Mouse (Mus musculus) mouse embryonic stem cell (cell line): ENCODE measurements at regions not wholly inside any gene's neighbourhood (a gene's known extent, or its start where the extent isn't known, plus 50 kb on each side); places are given as distances from the start of the nearest gene placed in this dataset.

Source experiments
- in situ Hi-C, 2 experiments: fragments of 300-500 bp; cut with MboI; formaldehyde crosslinking; loops; 1 replicate in 1 of 2; 3 replicates in 1 of 2; pipeline ENCODE4 v1.14.3; 2019 to 2020; ENCODE audit warnings: low sequenced_read_pairs in 2 of 2, low pct_unique_long_range_greater_than_20kb in 1 of 2, mixed read lengths in 1 of 2; ENCODE audit not compliant: unreplicated experiment in 1 of 2

DNA sequence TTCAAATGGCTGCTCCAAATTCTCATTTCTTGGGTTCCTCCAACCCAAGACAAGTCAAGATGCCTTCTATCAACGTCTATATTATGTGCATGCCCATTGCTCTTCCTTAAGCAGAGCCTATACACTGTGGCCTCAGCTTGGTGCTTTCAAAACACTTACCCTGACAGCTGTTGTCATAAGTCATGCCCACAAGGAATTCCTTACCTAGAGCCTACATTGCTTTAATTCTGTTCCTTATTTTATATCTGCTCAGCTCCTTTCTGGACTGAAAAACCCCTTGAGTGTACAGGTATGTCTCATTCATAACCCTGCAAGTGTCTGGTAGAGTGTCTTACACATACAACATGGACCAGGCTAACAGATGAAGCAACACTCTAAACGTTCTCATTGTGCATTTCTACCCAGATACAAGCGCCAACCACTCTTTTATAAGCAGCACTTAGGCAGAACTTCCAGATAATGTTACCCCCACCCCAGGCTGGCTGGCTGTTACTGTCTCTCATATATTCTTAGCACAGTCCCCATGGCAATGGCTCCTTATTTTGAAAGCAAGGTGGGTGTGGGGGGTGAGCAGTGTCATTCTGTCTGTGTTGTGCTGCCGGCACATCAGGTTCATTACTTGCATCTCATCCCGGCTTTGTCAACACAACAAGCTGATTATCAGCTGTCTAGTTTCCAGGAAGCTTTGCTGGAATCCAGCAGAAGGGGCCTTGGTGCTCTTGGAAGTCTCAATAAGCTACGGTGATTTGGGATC lies 176.6 kb downstream of the Ifng start:
- in situ Hi-C loops, result loop anchor here in 1 of 2 experiments (25.0 kb wide), 1 partner anchor 545 kb away; no protein-coding TSS in a partner anchor

DNA sequence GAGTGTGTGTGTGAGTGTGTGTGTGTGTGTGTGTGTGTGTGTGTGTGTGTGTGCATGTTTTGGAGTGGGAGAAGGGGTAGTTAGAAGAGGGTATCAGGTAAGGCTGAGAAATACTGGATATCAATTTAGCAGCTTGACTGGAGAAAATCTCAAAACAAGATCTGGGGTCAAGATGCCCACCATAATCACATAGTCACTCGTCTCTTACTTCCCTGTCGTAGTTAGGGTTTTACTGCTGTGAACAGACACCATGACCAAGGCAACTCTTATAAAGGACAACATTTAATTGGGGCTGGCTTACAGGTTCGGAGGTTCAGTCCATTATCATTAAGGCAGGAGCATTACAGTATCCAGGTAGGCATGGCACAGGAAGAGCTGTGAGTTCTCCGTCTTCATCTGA lies 177.4 kb downstream of the Ifng start:
- in situ Hi-C loops, result loop anchor here in 1 of 2 experiments (25.0 kb wide), 1 partner anchor 544 kb away; no protein-coding TSS in a partner anchor

DNA sequence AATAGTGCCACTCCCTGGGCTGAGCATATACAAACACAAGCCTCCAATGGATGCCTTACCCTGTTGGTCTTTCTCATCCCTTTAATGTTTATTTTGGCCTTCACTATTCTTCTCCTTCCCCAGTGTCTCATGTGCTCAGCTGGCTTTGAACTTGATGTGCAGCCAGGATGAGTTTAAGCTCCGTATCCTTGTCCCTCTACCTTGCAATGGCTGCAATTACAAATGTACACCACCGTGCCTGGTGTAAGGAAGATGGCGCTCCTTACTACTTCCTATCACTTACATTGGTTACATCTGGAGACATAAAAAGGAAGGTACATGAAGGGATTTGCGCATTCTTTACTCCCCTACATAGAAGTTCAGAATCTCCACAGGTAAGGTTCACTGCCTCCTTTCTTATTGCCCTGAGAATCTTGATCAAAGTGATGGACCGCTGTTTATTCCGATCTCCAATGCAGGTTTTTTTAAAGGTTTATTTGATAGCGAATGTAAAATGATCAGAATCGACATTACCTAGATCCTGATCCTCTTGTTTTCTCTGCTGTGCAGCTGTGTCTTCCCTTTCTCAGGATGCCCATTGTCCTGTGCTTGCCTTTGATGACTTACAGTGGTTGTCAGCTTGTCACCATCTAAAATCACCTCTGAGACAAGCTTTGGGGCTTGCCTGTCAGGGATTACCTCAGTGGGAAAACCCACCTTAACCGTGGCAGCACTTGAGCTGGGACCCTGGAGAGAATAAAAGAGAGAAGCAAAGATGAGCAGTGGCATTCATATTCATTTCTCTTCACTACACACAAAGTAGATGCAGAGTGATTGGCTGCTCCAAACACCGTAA lies 178.1 kb downstream of the Ifng start:
- in situ Hi-C loops, result loop anchor here in 1 of 2 experiments (25.0 kb wide), 1 partner anchor 543 kb away; no protein-coding TSS in a partner anchor

DNA sequence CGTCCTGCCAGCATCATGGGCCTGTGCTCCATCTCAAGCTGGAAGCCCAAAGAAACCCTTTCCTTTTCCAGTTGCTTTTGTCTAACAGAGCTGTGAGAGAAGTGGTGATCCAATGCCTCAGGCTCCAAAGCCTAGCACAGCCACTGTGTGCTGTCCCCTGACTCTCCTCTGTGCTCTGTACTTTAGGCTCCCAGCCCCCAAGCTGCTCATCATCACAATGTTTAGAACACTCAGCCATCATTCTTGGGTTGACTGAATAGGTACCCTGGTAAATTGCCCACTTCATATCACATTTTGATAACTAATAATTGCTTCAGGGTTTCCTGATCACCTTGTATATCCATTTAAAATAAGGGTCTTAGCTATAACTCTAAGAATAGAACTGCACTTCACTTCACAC lies 178.8 kb downstream of the Ifng start:
- in situ Hi-C loops, result loop anchor here in 1 of 2 experiments (25.0 kb wide), 1 partner anchor 543 kb away; no protein-coding TSS in a partner anchor

DNA sequence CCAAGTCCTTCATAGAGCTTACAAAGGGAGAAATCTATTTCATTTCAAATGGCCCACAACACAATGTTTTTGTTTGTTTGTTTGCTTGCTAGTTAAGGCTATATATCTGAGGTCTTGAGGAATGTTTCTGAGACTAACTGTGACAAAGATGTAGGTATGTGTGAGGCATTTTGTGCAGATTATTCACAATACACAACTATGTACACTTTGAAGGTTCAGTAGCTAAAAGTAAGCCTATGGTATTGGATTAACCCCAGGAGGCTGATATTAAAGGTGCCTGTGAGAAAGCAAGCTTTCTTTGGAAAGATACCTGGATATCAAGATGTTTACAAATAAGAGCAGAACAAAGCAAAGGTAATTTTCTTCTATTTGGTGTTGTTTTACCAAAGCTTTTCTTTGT lies 179.8 kb downstream of the Ifng start:
- in situ Hi-C loops, result loop anchor here in 1 of 2 experiments (25.0 kb wide), 1 partner anchor 542 kb away; no protein-coding TSS in a partner anchor

DNA sequence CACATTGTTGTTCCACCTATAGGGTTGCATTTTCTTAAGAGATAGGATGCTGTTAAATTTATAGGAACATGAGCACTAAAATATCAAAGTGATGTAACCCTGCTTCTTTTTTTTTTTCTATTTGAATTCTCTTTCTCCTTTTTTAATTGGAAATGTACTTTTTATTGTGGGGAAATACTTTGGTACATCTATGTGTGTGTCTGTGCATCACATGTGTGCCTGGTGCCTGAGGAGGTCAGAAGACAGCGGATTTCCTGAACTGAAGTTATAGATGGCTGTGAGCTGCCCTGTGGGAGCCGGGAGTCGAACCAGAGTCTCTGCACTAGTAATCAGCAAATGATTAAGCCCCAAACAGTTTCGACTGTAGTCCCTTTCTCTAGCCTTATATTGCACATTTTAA lies 180.7 kb downstream of the Ifng start:
- in situ Hi-C loops, result loop anchor here in 1 of 2 experiments (25.0 kb wide), 1 partner anchor 541 kb away; no protein-coding TSS in a partner anchor

DNA sequence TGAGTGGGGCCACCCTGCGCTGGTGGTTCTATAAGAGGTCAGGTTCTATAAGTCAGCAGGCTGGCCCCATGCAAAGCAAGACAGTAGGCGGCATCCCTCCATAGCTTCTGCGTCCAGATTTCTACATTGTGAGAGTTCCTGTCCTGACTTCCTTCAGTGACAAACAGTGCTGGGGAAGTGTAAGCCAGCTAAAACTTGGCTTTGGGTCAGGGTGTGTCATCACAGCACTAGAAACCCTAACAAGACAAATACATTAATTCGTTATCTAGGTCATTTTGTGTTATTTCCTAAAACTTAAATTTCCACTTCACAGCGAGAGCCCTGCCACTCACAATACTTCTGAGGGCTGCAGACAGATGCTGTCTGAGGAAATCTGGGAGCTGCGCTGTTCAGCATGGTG lies 181.3 kb downstream of the Ifng start:
- in situ Hi-C loops, result loop anchor here in 1 of 2 experiments (25.0 kb wide), 1 partner anchor 540 kb away; no protein-coding TSS in a partner anchor

DNA sequence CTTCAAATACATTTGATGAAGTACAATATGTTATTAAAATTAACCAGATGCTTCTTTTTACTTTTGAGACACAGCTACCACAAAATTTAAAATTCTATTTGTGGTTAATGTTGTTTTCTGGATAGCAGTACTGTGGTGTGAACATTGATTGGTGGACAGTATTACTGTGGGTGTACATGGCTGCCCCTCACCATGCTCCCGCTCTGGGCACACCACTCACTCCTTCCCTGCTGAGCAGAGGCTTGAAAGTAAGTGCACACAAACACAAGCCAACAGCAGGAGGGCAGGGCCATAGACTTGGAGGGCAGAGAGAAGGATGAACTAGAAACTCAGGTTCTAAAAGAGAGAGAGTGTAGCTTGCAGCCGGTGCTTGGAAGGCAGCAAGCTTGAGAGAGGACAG lies 182.1 kb downstream of the Ifng start:
- in situ Hi-C loops, result loop anchor here in 1 of 2 experiments (25.0 kb wide), 1 partner anchor 539 kb away; no protein-coding TSS in a partner anchor

DNA sequence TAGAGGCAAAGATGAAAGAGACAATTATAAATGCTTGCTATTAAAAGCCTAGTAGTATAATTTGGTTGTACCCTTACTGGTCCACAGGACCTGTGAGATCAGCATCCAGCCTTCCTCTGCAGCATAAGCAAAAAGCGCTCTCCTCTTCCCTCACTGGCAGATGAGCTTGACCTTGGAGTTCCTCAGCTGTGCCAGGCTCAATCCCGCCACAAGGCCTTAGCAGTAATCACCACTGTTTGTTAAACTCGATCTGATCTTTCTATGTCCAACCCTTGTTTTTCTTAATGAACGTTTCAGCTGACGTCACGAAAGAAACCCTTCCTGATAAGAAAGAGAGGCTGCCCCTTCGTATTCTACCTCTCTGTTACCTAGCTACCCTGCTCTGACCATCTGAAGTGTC lies 183.5 kb downstream of the Ifng start:
- in situ Hi-C loops, result loop anchor here in 1 of 2 experiments (25.0 kb wide), 1 partner anchor 538 kb away; no protein-coding TSS in a partner anchor

DNA sequence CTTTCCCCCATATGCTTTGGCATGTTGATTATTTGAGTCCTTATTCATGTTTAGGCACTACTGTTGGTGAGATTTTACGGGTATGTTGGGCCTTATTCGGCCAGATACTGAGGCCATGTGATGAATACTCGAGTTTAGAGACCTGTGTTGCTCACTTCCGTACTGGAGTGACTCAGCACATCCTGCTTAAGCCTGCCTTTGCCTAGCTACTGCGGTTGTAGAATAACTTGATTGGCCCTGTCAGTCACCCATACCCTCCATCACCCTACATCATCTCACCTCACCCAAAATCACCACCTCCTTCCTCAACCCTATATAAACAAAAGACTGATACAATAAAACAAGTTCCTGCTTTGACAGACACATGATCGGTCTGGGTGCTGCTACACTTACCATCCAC lies 187.2 kb downstream of the Ifng start:
- in situ Hi-C loops, result no loop called here

DNA sequence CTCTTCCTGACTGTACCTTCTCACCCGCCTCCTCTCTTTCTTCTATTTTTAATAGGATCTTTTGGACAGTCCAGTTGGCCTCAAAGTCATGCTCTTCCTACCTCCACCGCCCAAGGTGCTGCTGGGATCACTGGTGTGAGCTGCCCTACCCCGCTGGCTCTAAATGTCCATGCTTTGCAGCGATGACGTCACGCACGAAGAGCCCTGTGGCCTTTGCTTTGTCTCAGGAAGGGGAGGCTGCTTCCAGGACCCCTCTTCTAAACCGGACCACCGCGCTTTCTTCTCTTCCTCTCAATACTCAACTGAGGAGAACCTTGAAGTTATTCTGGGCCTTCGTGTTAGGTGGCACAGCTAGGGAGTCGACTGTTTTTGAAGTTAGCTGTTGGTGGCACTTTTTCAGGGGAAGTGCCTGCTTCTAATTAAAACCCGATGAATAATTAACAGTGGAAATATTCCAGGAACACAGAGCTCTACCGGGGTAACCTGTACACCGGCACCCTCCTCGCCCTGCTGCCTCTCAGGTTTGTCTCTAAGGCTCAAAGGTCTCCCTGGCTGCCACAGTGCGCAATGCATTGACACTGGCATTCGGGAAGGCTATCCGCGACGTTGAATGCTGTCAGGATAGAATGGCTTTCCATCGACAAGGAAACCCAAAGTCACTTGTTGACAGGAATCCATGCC lies 188.7 kb downstream of the Ifng start:
- in situ Hi-C loops, result no loop called here

DNA sequence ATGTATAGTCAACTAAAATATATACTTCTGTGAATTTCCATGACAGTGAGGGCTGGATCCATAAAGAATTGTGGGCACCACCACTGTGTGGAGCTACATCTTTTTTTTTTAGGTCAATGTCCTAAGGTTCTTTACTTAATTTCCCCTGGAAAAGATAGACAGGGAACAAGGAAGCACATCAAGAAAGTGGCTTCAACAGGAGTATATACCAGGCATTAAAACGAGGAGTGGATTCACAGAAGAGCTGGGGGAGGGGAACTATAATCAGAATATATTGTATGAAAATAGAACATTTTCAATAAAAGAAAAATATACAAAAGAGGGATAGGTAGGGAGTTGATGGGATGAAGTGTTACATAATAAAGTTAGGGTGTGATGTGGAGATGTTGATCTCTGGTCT lies 190.9 kb downstream of the Ifng start:
- in situ Hi-C loops, result no loop called here

DNA sequence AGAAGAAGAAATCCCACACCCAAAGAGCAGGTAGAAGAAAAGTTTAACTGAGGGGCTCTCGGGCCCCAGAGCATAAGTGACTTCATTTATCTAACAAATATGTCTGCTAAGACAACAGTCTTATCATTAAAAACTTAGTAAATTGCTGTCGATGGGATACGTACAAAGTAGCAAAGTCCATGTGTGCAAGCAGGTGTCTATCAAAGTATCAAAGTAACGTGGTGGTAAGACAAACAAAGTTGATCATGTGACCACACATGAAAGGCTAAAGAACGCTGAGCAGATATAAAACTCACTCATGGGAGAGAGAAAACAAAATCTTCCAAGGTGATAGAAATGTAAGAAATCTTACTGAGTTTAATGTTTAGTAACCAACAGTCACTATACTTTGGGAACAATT lies 191.3 kb downstream of the Ifng start:
- in situ Hi-C loops, result no loop called here

DNA sequence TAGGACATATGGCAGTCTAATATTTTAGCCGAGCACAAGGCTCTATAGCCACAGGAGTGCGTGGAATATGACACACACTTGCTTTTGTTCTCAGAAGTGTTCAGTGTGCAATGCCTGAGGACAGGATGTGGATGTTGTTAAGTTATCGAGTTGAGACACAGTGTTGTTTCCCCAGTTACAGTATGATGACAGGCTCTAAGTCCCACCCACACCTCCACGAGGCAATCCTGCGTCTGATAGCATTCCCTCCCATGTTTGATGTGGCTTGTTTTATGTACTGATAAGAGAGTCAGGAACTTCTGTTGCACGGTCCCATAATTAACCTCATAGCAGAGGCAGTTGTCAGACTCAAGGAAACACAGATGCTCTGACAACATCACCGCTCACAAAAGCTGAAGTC lies 192.6 kb downstream of the Ifng start:
- in situ Hi-C loops, result no loop called here

DNA sequence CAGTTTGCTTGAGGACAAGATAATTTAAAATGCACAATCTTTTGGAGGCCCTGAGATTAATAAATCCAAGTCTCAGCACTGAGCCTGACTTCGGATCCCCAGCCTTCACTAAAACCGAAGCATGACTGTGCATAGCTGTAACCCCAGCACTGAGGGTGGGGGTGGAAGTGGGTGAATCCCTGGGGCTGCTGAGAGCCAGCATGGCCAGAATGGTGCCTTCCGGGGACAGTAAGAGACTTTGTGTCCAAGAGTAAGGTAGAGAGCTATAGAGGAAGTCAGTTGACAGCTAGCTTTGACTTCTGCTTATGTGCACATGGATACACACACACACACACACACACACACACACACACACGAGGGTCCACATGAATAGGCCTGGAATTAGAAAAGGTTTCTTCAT lies 198.3 kb downstream of the Ifng start:
- in situ Hi-C loops, result no loop called here

DNA sequence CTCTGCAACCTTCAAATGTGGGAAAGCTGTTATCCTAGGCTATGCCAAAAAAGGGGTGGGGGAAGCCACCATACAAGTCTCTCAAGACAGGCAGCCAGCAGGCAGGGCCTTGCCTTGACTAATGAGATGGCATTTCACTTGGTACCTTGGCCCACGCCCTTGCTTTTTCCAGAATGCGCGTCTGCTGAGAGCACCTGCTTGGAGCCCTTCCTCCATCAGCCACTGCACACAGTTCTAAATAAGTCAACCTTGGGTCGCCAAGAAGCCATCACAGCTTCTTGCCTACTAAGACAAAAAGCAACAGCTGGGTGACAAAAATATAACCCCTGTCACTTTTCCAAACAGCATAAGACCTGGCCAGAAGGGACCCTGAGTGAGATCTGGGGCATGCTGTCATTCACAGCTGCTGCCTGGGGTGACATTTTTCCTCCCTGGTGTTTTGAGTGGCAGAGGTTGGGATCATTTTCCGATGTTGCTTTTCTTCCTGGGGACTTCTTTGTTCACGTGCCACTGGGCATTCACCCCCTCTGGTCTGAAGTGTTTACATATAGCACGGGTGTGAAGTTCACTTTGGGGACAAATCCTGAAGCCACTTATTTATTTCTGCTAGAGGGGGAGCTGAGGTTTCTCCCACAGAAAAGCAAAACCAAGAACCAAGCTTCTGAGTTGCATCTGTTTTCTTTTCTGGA lies 199.4 kb downstream of the Ifng start:
- in situ Hi-C loops, result no loop called here

DNA sequence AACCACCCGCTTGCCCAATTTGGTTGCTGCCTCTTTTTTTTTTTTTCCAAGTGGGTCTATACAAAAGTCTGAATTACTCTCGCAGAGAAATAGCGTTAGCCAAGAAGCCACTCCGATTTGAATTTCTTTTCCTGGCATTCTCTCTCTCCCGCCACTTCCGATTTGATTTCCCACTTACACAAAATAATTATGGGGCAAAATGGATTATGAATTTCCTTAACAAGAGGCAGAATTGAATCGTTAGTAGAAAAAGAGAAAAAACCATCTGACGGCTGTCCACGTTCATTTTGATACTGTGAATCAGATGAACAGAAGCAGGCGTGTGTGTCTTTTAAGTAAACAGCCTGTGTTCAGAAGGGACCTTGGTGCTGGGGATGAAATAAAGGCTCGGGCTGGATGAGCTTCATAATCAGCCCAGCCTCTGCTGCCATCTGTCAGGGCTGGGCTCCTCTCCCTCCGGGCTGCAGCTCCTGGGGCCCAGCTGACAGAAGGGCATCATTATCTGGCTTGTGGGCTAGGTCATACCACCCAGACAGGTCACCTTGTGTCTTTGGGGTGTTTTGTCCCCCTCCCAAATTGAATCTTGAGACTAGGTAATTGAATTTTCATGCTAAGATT lies 200.1 kb downstream of the Ifng start:
- in situ Hi-C loops, result no loop called here

DNA sequence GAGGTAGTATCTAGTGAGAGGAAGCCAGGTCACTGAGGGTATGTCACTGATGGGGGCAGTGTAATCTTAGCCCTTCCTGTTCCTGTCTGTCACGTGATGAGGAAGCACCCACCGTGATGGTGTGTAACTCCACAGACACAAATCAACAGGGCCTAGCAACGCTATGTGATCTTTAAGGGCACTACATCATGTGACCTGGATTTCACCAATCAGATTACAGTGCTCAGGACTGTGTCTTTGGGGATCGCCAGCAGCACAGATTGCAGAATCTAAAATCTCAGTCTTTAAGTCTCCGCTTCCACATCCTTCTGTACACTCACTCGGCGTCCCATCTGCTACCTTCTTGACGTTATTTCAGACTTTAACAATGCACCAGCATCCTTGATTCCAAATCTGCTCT lies 202.8 kb downstream of the Ifng start:
- in situ Hi-C loops, result no loop called here
